Mouse (Mus musculus): ENCODE results near the gene Vmn1r228. TPM values are rescaled to one million over a fixed set of nuclear protein-coding genes. Genes with fewer than 3 reads are reported as not detected.

Vmn1r228 gene
- polyA plus RNA-seq (2014; fragmentation: Nextera tagmentation; extraction: Ambion mirVana): not detected in 2 replicates

DNA sequence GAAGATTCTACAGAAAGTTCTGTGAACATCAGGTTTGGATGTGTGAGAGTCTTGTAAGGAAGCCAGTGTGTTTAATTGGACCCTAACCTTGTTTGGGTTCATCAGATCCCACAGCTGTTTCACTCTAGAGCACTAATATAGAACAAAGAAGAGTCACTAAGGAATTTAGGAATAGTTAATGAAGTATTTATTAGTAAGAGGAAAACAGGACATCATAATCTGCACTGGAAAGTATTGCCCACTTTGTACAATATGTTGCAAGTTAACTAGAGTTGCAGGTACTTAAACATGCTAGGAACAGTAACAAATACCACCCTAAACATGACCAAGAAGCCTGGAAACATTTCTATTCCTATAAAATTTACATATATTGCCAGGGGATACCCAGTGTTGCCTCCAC is at the start of gene Vmn1r228:
TSS of gene Vmn1r228 (minus strand) at position 101 of the 400 bp plus-strand sequence.
- Histone ChIP-seq H3K4me3 (ENCODE audit: control insufficient read depth in 1 of 2, insufficient read depth in 1 of 2, low read depth in 1 of 2, low read length in 2 of 2) (no peak within 1 kb of the TSS), H3K9me3 (ENCODE audit: control insufficient read depth, low read length) (0 out of 2 replicates have a peak, but pooled peaks cover 5% of the 10 kb centered on the region), H3K9ac (ENCODE audit: low read length) (no peak within 1 kb of the TSS), H3K36me3 (ENCODE audit: control insufficient read depth, insufficient read depth, low read length) (no peaks in the 10 kb centered on the region), H3K4me2 (ENCODE audit: low read length) (no peak within 1 kb of the TSS), H3K27ac (replicated peaks in 1 of 2; ENCODE audit: control insufficient read depth in 1 of 2, insufficient read depth in 1 of 2, low read depth in 2 of 2, low read length in 2 of 2) (no peak within 1 kb of the TSS), H3K27me3 (ENCODE audit: control insufficient read depth, insufficient read depth, low read length) (no peaks in the 10 kb centered on the region), H3K4me1 (ENCODE audit: control insufficient read depth in 2 of 2, insufficient read depth in 2 of 2, low read length in 2 of 2) (no peaks in the 10 kb centered on the region)
- ATAC-seq (ENCODE audit: insufficient number of reproducible peaks, insufficient read depth, low FRiP score, low read depth): no peak

DNA sequence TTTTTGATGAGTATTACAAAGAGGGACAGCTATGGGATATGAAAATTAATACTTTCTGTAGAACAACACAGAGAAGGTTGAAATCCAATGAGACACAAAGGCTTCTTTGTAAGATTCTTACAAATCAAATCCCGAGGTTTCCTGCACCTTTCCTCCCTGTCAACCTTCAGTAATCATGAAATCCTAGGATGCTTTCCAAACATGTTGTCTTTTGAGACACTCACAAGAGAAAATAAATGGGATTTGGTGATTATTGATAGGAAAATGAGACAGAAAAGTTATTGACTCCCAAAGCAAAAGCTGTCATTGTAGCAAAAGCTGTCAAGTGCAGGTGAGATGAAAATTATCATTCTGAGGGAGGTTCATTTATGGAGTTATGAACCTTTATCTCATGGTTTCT is 25.3 kb upstream of the Vmn1r228 start, which contains the start of gene Vmn1r229:
TSS of gene Vmn1r229 (plus strand) at position 301 of the 400 bp plus-strand sequence.
- Histone ChIP-seq H3K27ac (replicated peaks in 1 of 2; ENCODE audit: control insufficient read depth in 1 of 2, insufficient read depth in 1 of 2, low read depth in 2 of 2, low read length in 2 of 2) (no peak within 1 kb of the TSS), H3K27me3 (ENCODE audit: control insufficient read depth, insufficient read depth, low read length) (no peaks in the 10 kb centered on the region), H3K4me3 (ENCODE audit: control insufficient read depth in 1 of 2, insufficient read depth in 1 of 2, low read depth in 1 of 2, low read length in 2 of 2) (no peak within 1 kb of the TSS), H3K4me1 (ENCODE audit: control insufficient read depth in 2 of 2, insufficient read depth in 2 of 2, low read length in 2 of 2) (no peaks in the 10 kb centered on the region), H3K9ac (ENCODE audit: low read length) (no peak within 1 kb of the TSS), H3K9me3 (ENCODE audit: control insufficient read depth, low read length) (peaks cover 3% of the 10 kb centered on the region), H3K36me3 (ENCODE audit: control insufficient read depth, insufficient read depth, low read length) (no peaks in the 10 kb centered on the region), H3K4me2 (ENCODE audit: low read length) (no peak within 1 kb of the TSS)
- ATAC-seq (ENCODE audit: insufficient number of reproducible peaks, insufficient read depth, low FRiP score, low read depth): no peak
- WGBS: 51% methylated on average over 1 of the region's 1 CpGs

DNA sequence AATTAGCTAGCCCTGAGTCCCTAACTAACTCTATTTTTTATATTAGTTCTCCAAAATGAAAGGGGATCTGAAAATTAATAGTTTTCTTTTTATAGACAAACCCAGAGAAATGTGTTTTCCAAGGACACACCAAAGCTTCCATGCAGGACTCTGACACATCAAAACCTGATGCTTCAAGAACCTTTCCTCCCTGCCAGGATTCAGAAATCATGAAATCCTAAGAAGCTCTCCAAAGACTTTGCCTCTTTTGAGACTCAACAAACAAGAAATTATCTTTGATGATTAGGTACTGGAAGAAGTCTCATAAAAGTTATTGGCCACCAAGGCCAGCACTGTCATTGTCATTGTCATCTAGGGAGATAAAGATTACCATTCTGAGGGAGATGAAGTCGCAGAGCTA is 56.4 kb downstream of the Vmn1r228 start, which contains the start of gene Vmn1r227:
TSS of gene Vmn1r227 (plus strand) at position 301 of the 400 bp plus-strand sequence.
- no peaks in the 10 kb centered on the region for H3K4me1 ChIP-seq (ENCODE audit: control insufficient read depth in 2 of 2, insufficient read depth in 2 of 2, low read length in 2 of 2)
- no peak for ATAC-seq (ENCODE audit: insufficient number of reproducible peaks, insufficient read depth, low FRiP score, low read depth)
- H3K36me3 ChIP-seq (ENCODE audit: control insufficient read depth, insufficient read depth, low read length): no peaks in the 10 kb centered on the region
- 32% methylated on average over 1 of the region's 1 CpGs for WGBS
- no peak within 1 kb of the TSS for H3K9ac ChIP-seq (ENCODE audit: low read length)
- no peak within 1 kb of the TSS for H3K4me2 ChIP-seq (ENCODE audit: low read length)
- no peak within 1 kb of the TSS for H3K4me3 ChIP-seq (ENCODE audit: control insufficient read depth in 1 of 2, insufficient read depth in 1 of 2, low read depth in 1 of 2, low read length in 2 of 2)
- H3K27ac ChIP-seq (replicated peaks in 1 of 2; ENCODE audit: control insufficient read depth in 1 of 2, insufficient read depth in 1 of 2, low read depth in 2 of 2, low read length in 2 of 2): no peak within 1 kb of the TSS
- no peaks in the 10 kb centered on the region for H3K27me3 ChIP-seq (ENCODE audit: control insufficient read depth, insufficient read depth, low read length)
- 0 out of 2 replicates have a peak, but pooled peaks cover 6% of the 10 kb centered on the region for H3K9me3 ChIP-seq (ENCODE audit: control insufficient read depth, low read length)

Other genes with a start within 250 kb of the Vmn1r228 start
- not detected in 2 replicates for gene Vmn2r109, start 221.4 kb downstream of the Vmn1r228 start, polyA plus RNA-seq (2014; fragmentation: Nextera tagmentation; extraction: Ambion mirVana)
- gene Vmn2r110, start 189.7 kb downstream of the Vmn1r228 start, polyA plus RNA-seq (2014; fragmentation: Nextera tagmentation; extraction: Ambion mirVana): not detected in 2 replicates
- gene Fpr-rs3, start 161.3 kb downstream of the Vmn1r228 start, polyA plus RNA-seq (2014; fragmentation: Nextera tagmentation; extraction: Ambion mirVana): not detected in 2 replicates
- not detected in 2 replicates for gene Vmn1r226, start 103.3 kb downstream of the Vmn1r228 start, polyA plus RNA-seq (2014; fragmentation: Nextera tagmentation; extraction: Ambion mirVana)
- gene Vmn1r227, start 56.3 kb downstream of the Vmn1r228 start, polyA plus RNA-seq (2014; fragmentation: Nextera tagmentation; extraction: Ambion mirVana): not detected in 2 replicates
- not detected in 2 replicates for gene Vmn1r229, start 25.4 kb upstream of the Vmn1r228 start, polyA plus RNA-seq (2014; fragmentation: Nextera tagmentation; extraction: Ambion mirVana)
- gene Vmn1r230, start 54.3 kb upstream of the Vmn1r228 start, polyA plus RNA-seq (2014; fragmentation: Nextera tagmentation; extraction: Ambion mirVana): not detected in 2 replicates
- not detected in 2 replicates for gene Vmn1r231, start 118.9 kb upstream of the Vmn1r228 start, polyA plus RNA-seq (2014; fragmentation: Nextera tagmentation; extraction: Ambion mirVana)
- gene Vmn1r232, start 133.6 kb upstream of the Vmn1r228 start, polyA plus RNA-seq (2014; fragmentation: Nextera tagmentation; extraction: Ambion mirVana): not detected in 2 replicates
- 369 and 372 TPM in 2 replicates for gene Ppp2r1a, start 159.2 kb upstream of the Vmn1r228 start, polyA plus RNA-seq (2014; fragmentation: Nextera tagmentation; extraction: Ambion mirVana)
- gene Vmn1r233, start 210.3 kb upstream of the Vmn1r228 start, polyA plus RNA-seq (2014; fragmentation: Nextera tagmentation; extraction: Ambion mirVana): not detected in 2 replicates
- 10.2 and 13.3 TPM in 2 replicates for gene Zfp160, start 222.7 kb upstream of the Vmn1r228 start, polyA plus RNA-seq (2014; fragmentation: Nextera tagmentation; extraction: Ambion mirVana)

All from heart, embryonic 14.5 days (tissue).